Mouse (Mus musculus) CH12.LX (cell line): ENCODE data around the gene Pebp1. TPM values are rescaled to one million over a fixed set of nuclear protein-coding genes. Genes with fewer than 3 reads are reported as not detected.

ENCODE experiments used
- DNase-seq: peaks from one replicate; pipeline ENCODE4 v3.0.0-alpha.2; 2013; ENCODE audit errors: extremely low read depth
- H3K27ac ChIP-seq: 2 replicates; pipeline ENCODE4 v1.5.1; 2012; ENCODE audit warnings: low read depth, mild to moderate bottlenecking, control low read depth, moderate library complexity; ENCODE audit not compliant: insufficient read depth
- H3K27me3 ChIP-seq: replicated peaks from 2 replicates; pipeline ENCODE3; 2012; ENCODE audit warnings: inconsistent platforms
- H3K36me3 ChIP-seq, 2 experiments: replicated peaks in 1 of 2; 2 replicates each; pipeline versions ENCODE3 to v1.6.1; 2012; ENCODE audit warnings: inconsistent platforms in 1 of 2, low read length in 1 of 2, mild to moderate bottlenecking in 1 of 2, mixed read lengths in 1 of 2, moderate library complexity in 1 of 2; ENCODE audit not compliant: control insufficient read depth in 1 of 2, insufficient read depth in 1 of 2
- H3K4me1 ChIP-seq, 2 experiments: 2 replicates each; pipeline ENCODE4 v1.6.1; 2012; ENCODE audit warnings: inconsistent platforms in 1 of 2, moderate library complexity in 1 of 2; ENCODE audit not compliant: insufficient read depth in 2 of 2, control insufficient read depth in 1 of 2
- H3K4me2 ChIP-seq: 2 replicates; pipeline ENCODE4 v1.6.1; 2012; ENCODE audit warnings: low read depth, mild to moderate bottlenecking, control low read depth; ENCODE audit not compliant: poor library complexity, insufficient read depth, severe bottlenecking
- H3K4me3 ChIP-seq, 3 experiments: fragments of 150-350 bp in 1 of 3; sonication (generic) in 1 of 3; replicated peaks in 1 of 3; 2 replicates each; pipeline versions ENCODE3 to v1.5.1; 2011 to 2012; ENCODE audit warnings: low read depth in 2 of 3, low read length in 2 of 3, mild to moderate bottlenecking in 2 of 3, moderate library complexity in 2 of 3, control low read depth in 1 of 3, improper control_type of control experiment in 1 of 3, inconsistent platforms in 1 of 3, mixed read lengths in 1 of 3; ENCODE audit not compliant: poor library complexity in 1 of 3
- H3K79me2 ChIP-seq: replicated peaks from 2 replicates; pipeline ENCODE4 v1.6.1; 2012; ENCODE audit warnings: mild to moderate bottlenecking, moderate library complexity; ENCODE audit not compliant: control insufficient read depth, poor library complexity, insufficient read depth, severe bottlenecking; ENCODE audit errors: extremely low read depth
- H3K9ac ChIP-seq: 2 replicates; pipeline ENCODE4 v1.6.1; 2012; ENCODE audit warnings: low read depth, mild to moderate bottlenecking, control low read depth, moderate library complexity; ENCODE audit not compliant: insufficient read depth
- H3K9me3 ChIP-seq: replicated peaks from 2 replicates; pipeline ENCODE3; 2012; ENCODE audit warnings: low read length, inconsistent platforms, mixed read lengths
- BHLHE40 ChIP-seq: IDR thresholded peaks from 2 replicates; pipeline ENCODE4 v1.6.1; 2011; ENCODE audit warnings: mild to moderate bottlenecking, low read depth, low read length, improper control_type of control experiment
- CHD1 ChIP-seq: IDR thresholded peaks from 2 replicates; pipeline ENCODE4 v1.6.1; 2012; ENCODE audit warnings: low read depth, low read length, improper control_type of control experiment, inconsistent platforms
- CHD2 ChIP-seq: IDR thresholded peaks from 2 replicates; pipeline ENCODE4 v1.6.1; 2011; ENCODE audit warnings: low read length, improper control_type of control experiment
- CTCF ChIP-seq, 2 experiments: IDR thresholded peaks in 1 of 2; conservative IDR thresholded peaks in 1 of 2; 2 replicates each; pipeline ENCODE4 v1.5.1; 2011 to 2012; ENCODE audit warnings: low read depth in 2 of 2, low read length in 2 of 2, improper control_type of control experiment in 1 of 2, inconsistent platforms in 1 of 2, mild to moderate bottlenecking in 1 of 2, moderate library complexity in 1 of 2
- E2F4 ChIP-seq: IDR thresholded peaks from 2 replicates; pipeline ENCODE4 v1.6.1; 2011; ENCODE audit warnings: low read depth, low read length, improper control_type of control experiment; ENCODE audit not compliant: insufficient replicate concordance
- ETS1 ChIP-seq: conservative IDR thresholded peaks from 2 replicates; pipeline ENCODE4 v1.6.1; 2012; ENCODE audit warnings: low read depth, mild to moderate bottlenecking, inconsistent platforms, low read length, improper control_type of control experiment, moderate library complexity
- GABPA ChIP-seq: IDR thresholded peaks from 2 replicates; pipeline ENCODE4 v1.6.1; 2012; ENCODE audit warnings: low read depth, low read length, improper control_type of control experiment, inconsistent platforms; ENCODE audit not compliant: insufficient replicate concordance
- IRF4 ChIP-seq: IDR thresholded peaks from 2 replicates; pipeline ENCODE4 v1.6.1; 2014; ENCODE audit warnings: low read depth, mild to moderate bottlenecking, inconsistent platforms, low read length, improper control_type of control experiment
- JUN ChIP-seq: IDR thresholded peaks from 2 replicates; pipeline ENCODE4 v1.6.1; 2011; ENCODE audit warnings: low read depth, mild to moderate bottlenecking, low read length, improper control_type of control experiment, moderate library complexity; ENCODE audit not compliant: insufficient read depth
- JUND ChIP-seq: conservative IDR thresholded peaks from 2 replicates; pipeline ENCODE4 v1.6.1; 2011; ENCODE audit warnings: low read depth, low read length, improper control_type of control experiment
- MEF2A ChIP-seq: IDR thresholded peaks from 2 replicates; pipeline ENCODE4 v1.6.1; 2014; ENCODE audit warnings: low read depth, mild to moderate bottlenecking, inconsistent platforms, low read length, improper control_type of control experiment, borderline replicate concordance
- MXI1 ChIP-seq: IDR thresholded peaks from 2 replicates; pipeline ENCODE4 v1.6.1; 2011; ENCODE audit warnings: mild to moderate bottlenecking, low read depth, low read length, improper control_type of control experiment
- MYC ChIP-seq: IDR thresholded peaks from 2 replicates; pipeline ENCODE4 v1.6.1; 2011; ENCODE audit warnings: low read depth, mild to moderate bottlenecking, improper control_type of control experiment, low read length
- NELFE ChIP-seq: IDR thresholded peaks from 2 replicates; pipeline ENCODE4 v1.6.1; 2011; ENCODE audit warnings: low read depth, low read length, improper control_type of control experiment
- PAX5 ChIP-seq: IDR thresholded peaks from 2 replicates; pipeline ENCODE4 v1.6.1; 2012; ENCODE audit warnings: low read length, inconsistent platforms, mixed read lengths
- POLR2AphosphoS2 ChIP-seq: IDR thresholded peaks from 2 replicates; pipeline ENCODE4 v1.6.1; 2011; ENCODE audit warnings: low read depth, low read length, improper control_type of control experiment
- RCOR1 ChIP-seq: conservative IDR thresholded peaks from 2 replicates; pipeline ENCODE4 v1.6.1; 2012; ENCODE audit warnings: low read depth, mild to moderate bottlenecking, inconsistent platforms, low read length, improper control_type of control experiment
- SIN3A ChIP-seq: IDR thresholded peaks from 2 replicates; pipeline ENCODE4 v1.6.1; 2012; ENCODE audit warnings: low read length, improper control_type of control experiment, inconsistent platforms
- SMC3 ChIP-seq: IDR thresholded peaks from 2 replicates; pipeline ENCODE4 v1.6.1; 2011; ENCODE audit warnings: low read depth, low read length, improper control_type of control experiment
- USF1 ChIP-seq: IDR thresholded peaks from 2 replicates; pipeline ENCODE4 v1.6.1; 2014; ENCODE audit warnings: low read depth, mild to moderate bottlenecking, inconsistent platforms, low read length, improper control_type of control experiment
- USF2 ChIP-seq: conservative IDR thresholded peaks from 2 replicates; pipeline ENCODE4 v1.6.1; 2011; ENCODE audit warnings: low read depth, low read length, improper control_type of control experiment
- ZC3H11A ChIP-seq: IDR thresholded peaks from 2 replicates; pipeline ENCODE4 v1.6.1; 2012; ENCODE audit warnings: low read depth, mild to moderate bottlenecking, inconsistent platforms, low read length, improper control_type of control experiment
- ZMIZ1 ChIP-seq: IDR thresholded peaks from 2 replicates; pipeline ENCODE4 v1.6.1; 2012; ENCODE audit warnings: low read depth, mild to moderate bottlenecking, inconsistent platforms, low read length, improper control_type of control experiment
- ZNF384 ChIP-seq: IDR thresholded peaks from 2 replicates; pipeline ENCODE4 v1.6.1; 2012; ENCODE audit warnings: low read depth, low read length, improper control_type of control experiment, inconsistent platforms
- dilution Hi-C: fragments of 300-500 bp; cut with MboI; formaldehyde crosslinking; loops from 2 replicates; pipeline ENCODE4 v1.14.3; 2020; ENCODE audit warnings: low sequenced_read_pairs; ENCODE audit not compliant: extremely low pct_unique_long_range_greater_than_20kb, extremely low pct_ligation_motif_present
- in situ Hi-C: fragments of 300-500 bp; cut with MboI; formaldehyde crosslinking; loops from 3 replicates; pipeline ENCODE4 v1.14.3; 2019; ENCODE audit warnings: low sequenced_read_pairs, low pct_ligation_motif_present, low pct_unique_long_range_greater_than_20kb, mixed read lengths
- polyA plus RNA-seq: library from polyadenylated mRNA; unstranded; fragments of >175 nt; gene quantifications from 2 replicates; pipeline ENCODE4 v1.2.1, GENCODE M21; 2012; ENCODE audit warnings: low read depth; ENCODE audit not compliant: insufficient read length
- total RNA-seq, 2 experiments: library from RNA; depleted of rRNA; stranded (reverse); fragments of 300-350 nt in 1 of 2; fragments of >200 nt in 1 of 2; gene quantifications; 2 replicates each; pipeline ENCODE4 v1.2.3; 2012 to 2014

Pebp1 gene
- total and polyA plus RNA-seq, 3 experiments: 393 to 710 (median 585) TPM

DNA sequence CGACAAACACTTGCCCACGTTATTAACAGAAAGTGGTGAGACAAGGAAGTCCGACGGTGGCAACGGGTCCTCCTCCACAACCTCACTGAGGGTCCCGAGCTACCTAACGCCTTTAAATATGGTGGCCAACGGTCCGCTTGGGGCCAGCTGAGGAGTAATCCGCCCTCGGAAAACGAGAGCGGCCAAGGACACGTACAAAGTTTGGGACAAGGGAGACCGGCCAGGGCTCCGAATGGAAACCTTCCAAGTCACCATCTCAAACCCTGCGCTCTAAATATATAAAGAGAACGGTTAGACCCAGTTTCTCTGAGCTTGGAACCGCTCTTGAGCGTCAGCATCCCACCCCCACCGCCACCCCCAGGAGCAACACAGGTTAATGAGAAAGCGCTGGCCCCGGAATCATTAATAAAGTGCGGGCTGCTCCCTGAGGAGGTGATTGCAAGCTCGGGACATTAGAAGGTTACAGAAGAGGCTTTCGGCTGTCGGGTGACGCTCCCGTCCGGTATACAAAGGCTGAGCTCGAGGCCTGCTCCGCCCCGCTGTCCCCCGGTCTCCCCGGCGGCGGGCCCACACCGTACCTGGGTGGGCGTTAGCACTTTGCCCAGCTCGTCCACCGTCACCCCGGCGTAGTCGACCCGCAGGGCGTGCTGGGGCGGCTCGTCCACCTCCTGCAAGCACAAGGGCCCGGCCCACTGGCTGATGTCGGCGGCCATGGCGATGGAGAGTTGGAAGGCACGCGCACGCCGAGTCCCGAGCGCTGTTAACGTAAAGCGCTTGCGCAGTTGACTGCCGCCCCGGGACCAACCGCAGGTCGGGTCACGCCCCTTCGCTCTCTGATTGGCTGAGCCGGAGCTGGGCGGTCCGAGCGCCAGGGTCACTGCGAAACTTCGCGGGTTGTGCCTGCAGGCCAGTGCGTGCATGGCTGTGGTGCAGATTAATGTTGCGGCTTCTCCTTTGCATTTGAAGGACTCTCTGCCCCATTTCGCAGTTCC is at the start of gene Pebp1 (continued):
- no peak for TF ChIP-seq ETS1

DNA sequence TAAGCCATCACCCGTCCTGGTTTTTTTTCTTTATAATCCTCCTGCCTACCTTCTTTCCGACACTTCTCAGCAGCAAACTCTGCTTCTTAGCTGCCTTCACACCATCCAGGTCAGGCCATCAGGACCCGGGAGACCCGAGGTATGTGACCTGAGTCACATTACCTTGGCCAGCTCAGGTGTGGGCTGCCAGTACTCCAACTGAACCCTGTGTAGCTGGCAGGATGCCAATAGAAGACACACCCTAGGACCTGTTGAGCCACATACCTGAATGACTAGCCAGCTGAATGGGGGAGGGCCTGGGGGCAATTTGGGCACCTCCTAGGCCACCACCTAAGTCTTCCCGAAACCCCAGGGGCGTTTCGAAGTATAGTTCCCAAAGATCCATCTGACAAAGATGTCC is 43.0 kb upstream of the Pebp1 start:
- dilution Hi-C loops: no loop called here
- DNase-seq: no peak

DNA sequence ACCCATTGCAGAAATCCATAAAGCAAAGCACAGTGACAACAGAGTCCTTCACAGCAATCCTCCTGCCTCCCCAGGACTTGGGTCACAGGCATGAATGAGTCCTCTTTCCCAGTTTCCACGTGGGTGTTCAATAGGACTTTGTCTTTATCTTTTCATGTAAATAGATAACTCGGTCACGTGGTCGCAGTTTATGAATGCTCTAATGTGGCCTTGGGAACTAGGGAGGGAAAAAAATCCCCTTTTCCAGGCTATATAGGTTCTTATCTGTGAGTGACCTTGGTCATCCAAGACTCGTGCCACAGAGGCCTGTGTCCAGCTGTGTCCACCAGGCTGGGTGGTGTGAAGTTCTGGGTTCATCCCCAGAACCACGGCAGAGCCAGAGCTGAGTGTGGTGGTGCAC is 39.0 kb upstream of the Pebp1 start:
- Histone ChIP-seq H3K79me2 (no peaks in the 10 kb centered on the region), H3K9me3 (no peaks in the 10 kb centered on the region), H3K4me2 (no peak overlapping the region), H3K27me3 (no peaks in the 10 kb centered on the region), H3K36me3 (peaks cover 6 to 9% of the 10 kb centered on the region in 2 experiments), H3K4me3 (no peak overlapping the region), H3K4me1 (no peaks in the 10 kb centered on the region), H3K27ac (no peak overlapping the region), H3K9ac (no peak overlapping the region)
- TF ChIP-seq CHD2 (no peak), MYC (no peak), JUN (no peak), SMC3 (no peak), IRF4 (no peak), POLR2AphosphoS2 (no peak), ZC3H11A (no peak), SIN3A (no peak), MEF2A (no peak), USF1 (no peak), ZNF384 (no peak), PAX5 (no peak), JUND (no peak), E2F4 (no peak), MXI1 (no peak), RCOR1 (no peak)
- in situ Hi-C loops: no loop called here
- DNase-seq: no peak
- dilution Hi-C loops: no loop called here

More for the DNA sequence above, 43.0 kb upstream of the Pebp1 start:
- H3K4me2 ChIP-seq: no peak overlapping the region
- in situ Hi-C loops: no loop called here
- no peak for TF ChIP-seq ETS1
- TF ChIP-seq USF2: no peak
- TF ChIP-seq PAX5: no peak
- TF ChIP-seq IRF4: no peak
- TF ChIP-seq ZMIZ1: no peak
- TF ChIP-seq MYC: no peak
- no peak for TF ChIP-seq MEF2A
- no peak for TF ChIP-seq CTCF (conservative IDR thresholded peaks at IDR 0.05 in 1 of 2, IDR thresholded peaks at IDR 0.05 in 1 of 2; ENCODE audit: low read depth in 2 of 2, low read length in 2 of 2)
- TF ChIP-seq NELFE: no peak
- TF ChIP-seq GABPA: no peak
- no peak for TF ChIP-seq SMC3
- TF ChIP-seq BHLHE40: no peak
- TF ChIP-seq CHD2: no peak
- no peak for TF ChIP-seq E2F4
- no peak for TF ChIP-seq CHD1
- H3K27me3 ChIP-seq: no peaks in the 10 kb centered on the region
- no peaks in the 10 kb centered on the region for H3K9me3 ChIP-seq
- H3K4me1 ChIP-seq: no peaks in the 10 kb centered on the region
- no peak overlapping the region for H3K27ac ChIP-seq
- no peak overlapping the region for H3K9ac ChIP-seq
- H3K36me3 ChIP-seq: peaks cover 7% of the 10 kb centered on the region in 2 experiments
- no peaks in the 10 kb centered on the region for H3K79me2 ChIP-seq
- H3K4me3 ChIP-seq: no peak overlapping the region
